Mouse (Mus musculus) left cerebral cortex, adult 11 months (tissue): ENCODE results near the gene Klre1.
A peak's percentile ranks its signal among the peaks of the same experiment; 100 is the strongest.

Source experiments
- DNase-seq: peaks from one replicate; pipeline ENCODE4 v3.0.0; 2022; ENCODE audit warnings: low spot score

Klre1 gene

GRCm38 (mm10) chr6:129577605-129578004, at the start of gene Klre1:
Klre1 (plus strand) TSS chr6:129577905.
- DNase-seq: no peak

GRCm38 (mm10) chr6:129529605-129530004, 48.1 kb upstream of the Klre1 start:
- no peak for DNase-seq

- DNase-seq: no peak
Measured at GRCm38 (mm10) chr6:129530261-129530660, 47.4 kb upstream of the Klre1 start.

GRCm38 (mm10) chr6:129532556-129532941, 45.2 kb upstream of the Klre1 start:
- DNase-seq: no peak

GRCm38 (mm10) chr6:129532942-129533860, 44.5 kb upstream of the Klre1 start, which contains the start of gene Gabarapl1:
Gabarapl1 (plus strand) TSS chr6:129533160.
- peak; percentile 75 for DNase-seq

GRCm38 (mm10) chr6:129534057-129534456, 43.6 kb upstream of the Klre1 start:
- DNase-seq: no peak

- DNase-seq: no peak
Measured at GRCm38 (mm10) chr6:129534627-129535190, 43.0 kb upstream of the Klre1 start.

GRCm38 (mm10) chr6:129535723-129536122, 42.0 kb upstream of the Klre1 start:
- no peak for DNase-seq

- no peak for DNase-seq
Measured at GRCm38 (mm10) chr6:129538555-129538954, 39.1 kb upstream of the Klre1 start.

GRCm38 (mm10) chr6:129541931-129542330, 35.8 kb upstream of the Klre1 start:
- DNase-seq: no peak

- no peak for DNase-seq
Measured at GRCm38 (mm10) chr6:129542540-129542939, 35.2 kb upstream of the Klre1 start.

GRCm38 (mm10) chr6:129543709-129544606, 33.7 kb upstream of the Klre1 start:
- DNase-seq: peak; percentile 58

- no peak for DNase-seq
Measured at GRCm38 (mm10) chr6:129547277-129547676, 30.4 kb upstream of the Klre1 start.

- DNase-seq: no peak
Measured at GRCm38 (mm10) chr6:129548009-129548408, 29.7 kb upstream of the Klre1 start.

GRCm38 (mm10) chr6:129557298-129558023, 20.2 kb upstream of the Klre1 start:
- DNase-seq: no peak

- no peak for DNase-seq
Measured at GRCm38 (mm10) chr6:129558946-129559640, 18.6 kb upstream of the Klre1 start.

- DNase-seq: no peak
Measured at GRCm38 (mm10) chr6:129559641-129560027, 18.1 kb upstream of the Klre1 start.

GRCm38 (mm10) chr6:129565257-129565656, 12.4 kb upstream of the Klre1 start:
- no peak for DNase-seq

GRCm38 (mm10) chr6:129575315-129575714, 2.4 kb upstream of the Klre1 start:
- DNase-seq: no peak

GRCm38 (mm10) chr6:129581274-129581673, 3.6 kb downstream of the Klre1 start:
- DNase-seq: no peak

- DNase-seq: no peak
Measured at GRCm38 (mm10) chr6:129581896-129582295, 4.2 kb downstream of the Klre1 start.
